Mouse (Mus musculus): ENCODE results near the gene Il17c. TPM values are rescaled to one million over a fixed set of nuclear protein-coding genes. Genes with fewer than 3 reads are reported as not detected.

The Il17c gene
- polyA plus RNA-seq, 1 experiment from 2014 or later, result not detected

- Histone ChIP-seq H3K36me3 (ENCODE audit: control insufficient read depth, insufficient read depth, low read length) (peaks cover 45% of the 10 kb centered on the region), H3K9me3 (ENCODE audit: control insufficient read depth, low read length) (no peaks in the 10 kb centered on the region), H3K4me3 (ENCODE audit: control insufficient read depth in 1 of 2, insufficient read depth in 1 of 2, low read depth in 1 of 2, low read length in 2 of 2) (no peak overlapping the region), H3K27me3 (ENCODE audit: control insufficient read depth, insufficient read depth, low read length) (no peaks in the 10 kb centered on the region), H3K9ac (ENCODE audit: low read length) (no peak overlapping the region), H3K27ac (replicated peaks in 1 of 2; ENCODE audit: control insufficient read depth in 1 of 2, insufficient read depth in 1 of 2, low read depth in 2 of 2, low read length in 2 of 2) (no peak overlapping the region), H3K4me1 (ENCODE audit: control insufficient read depth in 2 of 2, insufficient read depth in 2 of 2, low read length in 2 of 2) (peaks cover 8 to 14% of the 10 kb centered on the region in 2 experiments), H3K4me2 (ENCODE audit: low read length) (no peak overlapping the region)
- ATAC-seq (ENCODE audit: insufficient number of reproducible peaks, insufficient read depth, low FRiP score, low read depth), result no peak
- WGBS, result 52% methylated on average over 9 of the region's 9 CpGs
Measured at GRCm38 (mm10) chr8:122419881-122420555, 1.8 kb upstream of the Il17c start.

GRCm38 (mm10) chr8:122423217-122423616 is 1.4 kb downstream of the Il17c start:
- Histone ChIP-seq H3K36me3 (ENCODE audit: control insufficient read depth, insufficient read depth, low read length) (peaks cover 33% of the 10 kb centered on the region), H3K9me3 (ENCODE audit: control insufficient read depth, low read length) (no peaks in the 10 kb centered on the region), H3K4me2 (ENCODE audit: low read length) (no peak overlapping the region), H3K27me3 (ENCODE audit: control insufficient read depth, insufficient read depth, low read length) (no peaks in the 10 kb centered on the region), H3K27ac (replicated peaks in 1 of 2; ENCODE audit: control insufficient read depth in 1 of 2, insufficient read depth in 1 of 2, low read depth in 2 of 2, low read length in 2 of 2) (no peak overlapping the region), H3K4me1 (ENCODE audit: control insufficient read depth in 2 of 2, insufficient read depth in 2 of 2, low read length in 2 of 2) (peaks cover 8 to 14% of the 10 kb centered on the region in 2 experiments), H3K9ac (ENCODE audit: low read length) (no peak overlapping the region), H3K4me3 (ENCODE audit: control insufficient read depth in 1 of 2, insufficient read depth in 1 of 2, low read depth in 1 of 2, low read length in 2 of 2) (no peak overlapping the region)
- 80% methylated on average over 24 of the region's 24 CpGs for WGBS
- no peak for ATAC-seq (ENCODE audit: insufficient number of reproducible peaks, insufficient read depth, low FRiP score, low read depth)

- ATAC-seq (ENCODE audit: insufficient number of reproducible peaks, insufficient read depth, low FRiP score, low read depth), result 0 out of 2 replicates have a peak, but pooled peaks have one; percentile 19
- WGBS, result 29% methylated on average over 5 of the region's 5 CpGs
- H3K27ac ChIP-seq (replicated peaks in 1 of 2; ENCODE audit: control insufficient read depth in 1 of 2, insufficient read depth in 1 of 2, low read depth in 2 of 2, low read length in 2 of 2), result no peak overlapping the region
Measured at GRCm38 (mm10) chr8:122423659-122424058, 1.8 kb downstream of the Il17c start.

GRCm38 (mm10) chr8:122426145-122426544 is 4.3 kb downstream of the Il17c start:
- Histone ChIP-seq H3K9ac (ENCODE audit: low read length) (no peak overlapping the region), H3K36me3 (ENCODE audit: control insufficient read depth, insufficient read depth, low read length) (peaks cover 23% of the 10 kb centered on the region), H3K4me3 (ENCODE audit: control insufficient read depth in 1 of 2, insufficient read depth in 1 of 2, low read depth in 1 of 2, low read length in 2 of 2) (no peak overlapping the region), H3K4me2 (ENCODE audit: low read length) (no peak overlapping the region), H3K9me3 (ENCODE audit: control insufficient read depth, low read length) (no peaks in the 10 kb centered on the region), H3K27ac (replicated peaks in 1 of 2; ENCODE audit: control insufficient read depth in 1 of 2, insufficient read depth in 1 of 2, low read depth in 2 of 2, low read length in 2 of 2) (no peak overlapping the region), H3K4me1 (ENCODE audit: control insufficient read depth in 2 of 2, insufficient read depth in 2 of 2, low read length in 2 of 2) (peaks cover 8 to 11% of the 10 kb centered on the region in 2 experiments), H3K27me3 (ENCODE audit: control insufficient read depth, insufficient read depth, low read length) (no peaks in the 10 kb centered on the region)
- ATAC-seq (ENCODE audit: insufficient number of reproducible peaks, insufficient read depth, low FRiP score, low read depth), result no peak
- 60% methylated on average over 9 of the region's 9 CpGs for WGBS

More at GRCm38 (mm10) chr8:122423659-122424058, 1.8 kb downstream of the Il17c start:
- H3K4me1 ChIP-seq (ENCODE audit: control insufficient read depth in 2 of 2, insufficient read depth in 2 of 2, low read length in 2 of 2), result peaks cover 8 to 14% of the 10 kb centered on the region in 2 experiments
- H3K4me3 ChIP-seq (ENCODE audit: control insufficient read depth in 1 of 2, insufficient read depth in 1 of 2, low read depth in 1 of 2, low read length in 2 of 2), result no peak overlapping the region
- peaks cover 29% of the 10 kb centered on the region for H3K36me3 ChIP-seq (ENCODE audit: control insufficient read depth, insufficient read depth, low read length)
- H3K9me3 ChIP-seq (ENCODE audit: control insufficient read depth, low read length), result no peaks in the 10 kb centered on the region
- no peak overlapping the region for H3K4me2 ChIP-seq (ENCODE audit: low read length)
- H3K9ac ChIP-seq (ENCODE audit: low read length), result no peak overlapping the region
- H3K27me3 ChIP-seq (ENCODE audit: control insufficient read depth, insufficient read depth, low read length), result no peaks in the 10 kb centered on the region

- Histone ChIP-seq H3K9ac (ENCODE audit: low read length) (no peak overlapping the region), H3K27ac (replicated peaks in 1 of 2; ENCODE audit: control insufficient read depth in 1 of 2, insufficient read depth in 1 of 2, low read depth in 2 of 2, low read length in 2 of 2) (no peak overlapping the region), H3K4me3 (ENCODE audit: control insufficient read depth in 1 of 2, insufficient read depth in 1 of 2, low read depth in 1 of 2, low read length in 2 of 2) (no peak overlapping the region), H3K4me2 (ENCODE audit: low read length) (no peak overlapping the region), H3K4me1 (ENCODE audit: control insufficient read depth in 2 of 2, insufficient read depth in 2 of 2, low read length in 2 of 2) (peaks cover 17 to 21% of the 10 kb centered on the region in 2 experiments), H3K36me3 (ENCODE audit: control insufficient read depth, insufficient read depth, low read length) (peaks cover 23% of the 10 kb centered on the region), H3K9me3 (ENCODE audit: control insufficient read depth, low read length) (no peaks in the 10 kb centered on the region), H3K27me3 (ENCODE audit: control insufficient read depth, insufficient read depth, low read length) (no peaks in the 10 kb centered on the region)
- ATAC-seq (ENCODE audit: insufficient number of reproducible peaks, insufficient read depth, low FRiP score, low read depth), result no peak
- WGBS, result 84% methylated on average over 7 of the region's 7 CpGs
Measured at GRCm38 (mm10) chr8:122427607-122428006, 5.8 kb downstream of the Il17c start.

- no peak for ATAC-seq (ENCODE audit: insufficient number of reproducible peaks, insufficient read depth, low FRiP score, low read depth)
- peaks cover 20 to 25% of the 10 kb centered on the region in 2 experiments for H3K4me1 ChIP-seq (ENCODE audit: control insufficient read depth in 2 of 2, insufficient read depth in 2 of 2, low read length in 2 of 2)
- H3K27ac ChIP-seq (replicated peaks in 1 of 2; ENCODE audit: control insufficient read depth in 1 of 2, insufficient read depth in 1 of 2, low read depth in 2 of 2, low read length in 2 of 2), result no peak overlapping the region
- H3K27me3 ChIP-seq (ENCODE audit: control insufficient read depth, insufficient read depth, low read length), result no peaks in the 10 kb centered on the region
- no peak overlapping the region for H3K4me3 ChIP-seq (ENCODE audit: control insufficient read depth in 1 of 2, insufficient read depth in 1 of 2, low read depth in 1 of 2, low read length in 2 of 2)
- no peak overlapping the region for H3K4me2 ChIP-seq (ENCODE audit: low read length)
- peaks cover 23% of the 10 kb centered on the region for H3K36me3 ChIP-seq (ENCODE audit: control insufficient read depth, insufficient read depth, low read length)
- no peaks in the 10 kb centered on the region for H3K9me3 ChIP-seq (ENCODE audit: control insufficient read depth, low read length)
- 87% methylated on average over 9 of the region's 9 CpGs for WGBS
- no peak overlapping the region for H3K9ac ChIP-seq (ENCODE audit: low read length)
Measured at GRCm38 (mm10) chr8:122428163-122428562, 6.3 kb downstream of the Il17c start.

GRCm38 (mm10) chr8:122430058-122430636 is 8.3 kb downstream of the Il17c start:
- no peak for ATAC-seq (ENCODE audit: insufficient number of reproducible peaks, insufficient read depth, low FRiP score, low read depth)
- peaks cover 13 to 19% of the 10 kb centered on the region in 2 experiments for H3K4me1 ChIP-seq (ENCODE audit: control insufficient read depth in 2 of 2, insufficient read depth in 2 of 2, low read length in 2 of 2)
- H3K9me3 ChIP-seq (ENCODE audit: control insufficient read depth, low read length), result no peaks in the 10 kb centered on the region
- H3K9ac ChIP-seq (ENCODE audit: low read length), result no peak overlapping the region
- H3K4me3 ChIP-seq (ENCODE audit: control insufficient read depth in 1 of 2, insufficient read depth in 1 of 2, low read depth in 1 of 2, low read length in 2 of 2), result no peak overlapping the region
- H3K4me2 ChIP-seq (ENCODE audit: low read length), result no peak overlapping the region
- WGBS, result 80% methylated on average over 10 of the region's 10 CpGs
- peaks cover 28% of the 10 kb centered on the region for H3K36me3 ChIP-seq (ENCODE audit: control insufficient read depth, insufficient read depth, low read length)
- H3K27ac ChIP-seq (replicated peaks in 1 of 2; ENCODE audit: control insufficient read depth in 1 of 2, insufficient read depth in 1 of 2, low read depth in 2 of 2, low read length in 2 of 2), result no peak overlapping the region
- H3K27me3 ChIP-seq (ENCODE audit: control insufficient read depth, insufficient read depth, low read length), result no peaks in the 10 kb centered on the region
